Mouse (Mus musculus) cerebellum, adult 2 months (tissue): ENCODE data around the gene Rhcg. TPM values are rescaled to one million over a fixed set of nuclear protein-coding genes. Genes with fewer than 3 reads are reported as not detected.

Source experiments
- DNase-seq, 2 experiments: peaks; one replicate each; pipeline ENCODE4 v3.0.0; 2021
- H3K27ac ChIP-seq: fragments of 200-500 bp; 2 replicates; pipeline ENCODE4 v1.5.1; 2012; ENCODE audit warnings: low read length, control low read depth, inconsistent platforms; ENCODE audit not compliant: insufficient read depth
- H3K27me3 ChIP-seq: fragments of 200-500 bp; 2 replicates; pipeline ENCODE4 v1.6.1; 2012; ENCODE audit warnings: inconsistent platforms, mild to moderate bottlenecking, low read length, moderate library complexity; ENCODE audit not compliant: control insufficient read depth, insufficient read depth
- H3K4me1 ChIP-seq: fragments of 200-500 bp; 2 replicates; pipeline ENCODE4 v1.6.1; 2011; ENCODE audit warnings: low read length; ENCODE audit not compliant: control insufficient read depth, insufficient read depth
- H3K4me3 ChIP-seq: fragments of 200-500 bp; replicated peaks from 2 replicates; pipeline ENCODE3; 2011; ENCODE audit warnings: mild to moderate bottlenecking, low read depth, low read length, control low read depth; ENCODE audit not compliant: insufficient read depth
- CTCF ChIP-seq: fragments of 200-500 bp; IDR thresholded peaks from 2 replicates; pipeline ENCODE4 v1.5.1; 2011; ENCODE audit warnings: low read depth, mild to moderate bottlenecking, control low read depth, low read length, moderate library complexity, borderline replicate concordance; ENCODE audit not compliant: insufficient read depth
- POLR2A ChIP-seq: fragments of 200-500 bp; IDR thresholded peaks from 2 replicates; pipeline ENCODE4 v1.6.1; 2011; ENCODE audit warnings: low read length, control low read depth, borderline replicate concordance; ENCODE audit not compliant: insufficient read depth
- WGBS: fragments of 180-500 bp; shearing (Covaris S2); methylation state at CpG from one replicate; pipeline ENCODE4 v1.1.7; 2018; 5-methylcytosine and 5-hydroxymethylcytosine counted together
- polyA plus RNA-seq: library from polyadenylated mRNA; depleted of rRNA; stranded (reverse); fragments of >200 nt; gene quantifications from 2 replicates; pipeline ENCODE4 v1.2.3, GENCODE M21; 2012; rRNA removed

Gene Rhcg
- polyA plus RNA-seq, 1 experiment = 0.13 TPM

GRCm38 (mm10) chr7:79544281-79545065 is 73.0 kb downstream of the Rhcg start:
- H3K4me1 ChIP-seq = no peaks in the 10 kb centered on the region; the same call in 1 of the 2 replicates
- 42% methylated on average over 37 of the region's 37 CpGs for WGBS
- TF ChIP-seq CTCF (no peak), POLR2A (no peak)
- no peak overlapping the region for H3K27ac ChIP-seq
- H3K27me3 ChIP-seq = no peaks in the 10 kb centered on the region; the same call in 1 of the 2 replicates
- no peak overlapping the region for H3K4me3 ChIP-seq
- no peak for DNase-seq

Other genes with a start within 250 kb of the Rhcg start
- 9.8 and 13.9 TPM in 2 replicates for gene Rlbp1, start 230.6 kb downstream of the Rhcg start, polyA plus RNA-seq
- gene Fanci, start 225.7 kb downstream of the Rhcg start, polyA plus RNA-seq = 0.33 and 0.34 TPM in 2 replicates
- 69.9 and 72.8 TPM in 2 replicates for gene Polg, start 151.3 kb downstream of the Rhcg start, polyA plus RNA-seq
- gene Ticrr, start 42.5 kb upstream of the Rhcg start, polyA plus RNA-seq = 0.05 and 0.10 TPM in 2 replicates
- gene Kif7, start 98.1 kb upstream of the Rhcg start, polyA plus RNA-seq = 1.4 TPM in 2 replicates
- 0.10 and 0.36 TPM in 2 replicates for gene Plin1, start 115.2 kb upstream of the Rhcg start, polyA plus RNA-seq
- 9.1 and 10.5 TPM in 2 replicates for gene Pex11a, start 125.5 kb upstream of the Rhcg start, polyA plus RNA-seq
- 0.23 and 0.27 TPM in 2 replicates for gene Wdr93, start 125.5 kb upstream of the Rhcg start, polyA plus RNA-seq
- gene Mesp1, start 176.1 kb upstream of the Rhcg start, polyA plus RNA-seq = not detected in 2 replicates
- gene Mesp2, start 193.1 kb upstream of the Rhcg start, polyA plus RNA-seq = 0.15 and 0.17 TPM in 2 replicates
- gene Anpep, start 243.4 kb upstream of the Rhcg start, polyA plus RNA-seq = 3.0 and 3.3 TPM in 2 replicates